Mouse (Mus musculus) cortical plate, adult 2 months (tissue): ENCODE results near the gene Inpp5b.

ENCODE experiments used
- CTCF ChIP-seq: fragments of 200-500 bp; IDR thresholded peaks from 2 replicates; pipeline ENCODE4 v1.5.1; 2011; ENCODE audit warnings: mild to moderate bottlenecking, control low read depth, low read length; ENCODE audit not compliant: insufficient read depth; ENCODE audit errors: extremely low read depth
- POLR2A ChIP-seq: fragments of 200-500 bp; IDR thresholded peaks from 2 replicates; pipeline ENCODE4 v1.6.1; 2011; ENCODE audit warnings: mild to moderate bottlenecking, low read length, control low read depth; ENCODE audit not compliant: insufficient read depth; ENCODE audit errors: extremely low read depth

DNA sequence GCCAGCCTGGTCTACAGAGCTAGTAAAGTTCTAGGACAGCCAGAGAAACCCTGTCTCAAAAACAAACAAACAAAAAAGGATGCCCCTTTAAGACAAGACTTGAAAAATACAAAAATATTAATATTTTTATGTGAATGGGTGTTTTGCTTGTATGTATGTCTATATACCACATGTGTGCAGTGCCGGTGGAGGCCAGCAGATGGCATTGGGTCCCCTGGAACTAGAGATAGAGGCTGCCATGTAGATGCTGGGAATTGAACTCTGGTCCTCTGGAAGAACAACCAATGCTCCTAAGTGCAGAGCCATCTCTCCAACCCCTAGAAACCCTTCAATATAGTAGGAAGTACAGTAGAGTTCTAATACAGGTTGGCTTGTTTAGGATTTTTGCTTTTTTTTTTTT lies 99.3 kb downstream of the Inpp5b start:
- TF ChIP-seq CTCF (no peak), POLR2A (no peak)
